Mouse (Mus musculus): ENCODE data around the gene Nlrp5. TPM values are rescaled to one million over a fixed set of nuclear protein-coding genes. Genes with fewer than 3 reads are reported as not detected.

The Nlrp5 gene
- not detected for polyA plus RNA-seq (2017; shearing (Covaris generic))

GRCm38 (mm10) chr7:23385589-23385988, at the start of gene Nlrp5:
Gene Nlrp5 (plus strand): TSS chr7:23385889.

Other genes with a start within 250 kb of the Nlrp5 start
- gene Gm10662, start 241.4 kb upstream of the Nlrp5 start, polyA plus RNA-seq (2017; shearing (Covaris generic)), result not detected
- not detected for gene Vmn1r165, start 168.6 kb upstream of the Nlrp5 start, polyA plus RNA-seq (2017; shearing (Covaris generic))
- gene Vmn1r166, start 134.2 kb upstream of the Nlrp5 start, polyA plus RNA-seq (2017; shearing (Covaris generic)), result not detected
- gene Gm6902, start 107.0 kb upstream of the Nlrp5 start, polyA plus RNA-seq (2017; shearing (Covaris generic)), result not detected
- gene Nlrp4e, start 84.7 kb upstream of the Nlrp5 start, polyA plus RNA-seq (2017; shearing (Covaris generic)), result not detected
- not detected for gene Vmn1r167, start 121.3 kb downstream of the Nlrp5 start, polyA plus RNA-seq (2017; shearing (Covaris generic))
- gene Vmn1r168, start 153.8 kb downstream of the Nlrp5 start, polyA plus RNA-seq (2017; shearing (Covaris generic)), result not detected
- gene Vmn1r169, start 189.6 kb downstream of the Nlrp5 start, polyA plus RNA-seq (2017; shearing (Covaris generic)), result not detected
- gene Vmn1r170, start 220.3 kb downstream of the Nlrp5 start, polyA plus RNA-seq (2017; shearing (Covaris generic)), result not detected
- gene Vmn1r171, start 244.8 kb downstream of the Nlrp5 start, polyA plus RNA-seq (2017; shearing (Covaris generic)), result not detected

Data from CD4-positive, CD25-positive, alpha-beta regulatory T cell, adult 9 weeks (primary cell).